Mouse (Mus musculus): ENCODE measurements around the gene Avl9. TPM values are rescaled to one million over a fixed set of nuclear protein-coding genes. Genes with fewer than 3 reads are reported as not detected.

Avl9 gene
- polyA plus RNA-seq, 1 experiment from 2014 or later: 13.1 TPM

GRCm38 (mm10) chr6:56797311-56798151 is 82.8 kb downstream of the Avl9 start, which contains the start of gene Kbtbd2:
TSS of gene Kbtbd2 (minus strand) at chr6:56797813.
- ATAC-seq (ENCODE audit: low read depth) (peak; percentile 93), DNase-seq (ENCODE audit: low spot score) (peak; percentile 96)
- Histone ChIP-seq H3K9ac (ENCODE audit: low read depth, low read length) (peak within 1 kb of the TSS; percentile 93), H3K27ac (replicated peaks; ENCODE audit: low read depth, low read length) (peak within 1 kb of the TSS; percentile 98), H3K4me1 (ENCODE audit: control insufficient read depth, insufficient read depth, low read length) (peaks cover 18% of the 10 kb centered on the region), H3K9me3 (ENCODE audit: control insufficient read depth, low read length) (no peaks in the 10 kb centered on the region), H3K4me3 (ENCODE audit: low read depth, low read length) (peak within 1 kb of the TSS; percentile 75), H3K27me3 (replicated peaks; ENCODE audit: control insufficient read depth, insufficient read depth, low read length) (no peaks in the 10 kb centered on the region), H3K4me2 (ENCODE audit: low read depth, low read length) (peak within 1 kb of the TSS; percentile 64), H3K36me3 (ENCODE audit: control insufficient read depth, insufficient read depth, low read length) (no peaks in the 10 kb centered on the region)
- under 1% methylated on average over 27 of the region's 98 CpGs for WGBS

- Histone ChIP-seq H3K4me1 (ENCODE audit: control insufficient read depth, insufficient read depth, low read length) (peaks cover 18% of the 10 kb centered on the region), H3K4me2 (ENCODE audit: low read depth, low read length) (peak overlapping the region; percentile 64), H3K36me3 (ENCODE audit: control insufficient read depth, insufficient read depth, low read length) (no peaks in the 10 kb centered on the region), H3K4me3 (ENCODE audit: low read depth, low read length) (peak overlapping the region; percentile 75), H3K9ac (ENCODE audit: low read depth, low read length) (peak overlapping the region; percentile 93), H3K27ac (replicated peaks; ENCODE audit: low read depth, low read length) (peak overlapping the region; percentile 98), H3K9me3 (ENCODE audit: control insufficient read depth, low read length) (no peaks in the 10 kb centered on the region), H3K27me3 (replicated peaks; ENCODE audit: control insufficient read depth, insufficient read depth, low read length) (no peaks in the 10 kb centered on the region)
- WGBS: 18% methylated on average over 8 of the region's 8 CpGs
- DNase-seq (ENCODE audit: low spot score) (peak; percentile 15), ATAC-seq (ENCODE audit: low read depth) (no peak)
Observed at GRCm38 (mm10) chr6:56798152-56798465, 83.4 kb downstream of the Avl9 start.

GRCm38 (mm10) chr6:56805026-56805425 is 90.3 kb downstream of the Avl9 start:
- Histone ChIP-seq H3K27me3 (replicated peaks; ENCODE audit: control insufficient read depth, insufficient read depth, low read length) (no peaks in the 10 kb centered on the region; the same call in 1 of the 2 replicates), H3K36me3 (ENCODE audit: control insufficient read depth, insufficient read depth, low read length) (no peaks in the 10 kb centered on the region), H3K4me2 (ENCODE audit: low read depth, low read length) (no peak overlapping the region), H3K4me1 (ENCODE audit: control insufficient read depth, insufficient read depth, low read length) (no peaks in the 10 kb centered on the region), H3K27ac (replicated peaks; ENCODE audit: low read depth, low read length) (no peak overlapping the region), H3K9me3 (ENCODE audit: control insufficient read depth, low read length) (no peaks in the 10 kb centered on the region), H3K4me3 (ENCODE audit: low read depth, low read length) (no peak overlapping the region), H3K9ac (ENCODE audit: low read depth, low read length) (no peak overlapping the region)
- WGBS: 72% methylated on average over 4 of the region's 4 CpGs
- DNase-seq (ENCODE audit: low spot score) (no peak), ATAC-seq (ENCODE audit: low read depth) (no peak)

GRCm38 (mm10) chr6:56806195-56806594 is 91.5 kb downstream of the Avl9 start:
- DNase-seq (ENCODE audit: low spot score): no peak
- no peak overlapping the region for H3K4me2 ChIP-seq (ENCODE audit: low read depth, low read length)
- 54% methylated on average over 2 of the region's 2 CpGs for WGBS
- H3K4me1 ChIP-seq (ENCODE audit: control insufficient read depth, insufficient read depth, low read length): no peaks in the 10 kb centered on the region
- H3K36me3 ChIP-seq (ENCODE audit: control insufficient read depth, insufficient read depth, low read length): no peaks in the 10 kb centered on the region
- H3K4me3 ChIP-seq (ENCODE audit: low read depth, low read length): no peak overlapping the region
- H3K9me3 ChIP-seq (ENCODE audit: control insufficient read depth, low read length): no peaks in the 10 kb centered on the region
- H3K27me3 ChIP-seq (replicated peaks; ENCODE audit: control insufficient read depth, insufficient read depth, low read length): no peaks in the 10 kb centered on the region; the same call in 1 of the 2 replicates
- no peak overlapping the region for H3K27ac ChIP-seq (replicated peaks; ENCODE audit: low read depth, low read length)
- H3K9ac ChIP-seq (ENCODE audit: low read depth, low read length): no peak overlapping the region
- ATAC-seq (ENCODE audit: low read depth): no peak

GRCm38 (mm10) chr6:56808656-56809055 is 94.0 kb downstream of the Avl9 start:
- no peak overlapping the region for H3K4me2 ChIP-seq (ENCODE audit: low read depth, low read length)
- ATAC-seq (ENCODE audit: low read depth) (peak; percentile 90), DNase-seq (ENCODE audit: low spot score) (peak; percentile 69)
- no peaks in the 10 kb centered on the region for H3K36me3 ChIP-seq (ENCODE audit: control insufficient read depth, insufficient read depth, low read length)
- no peak overlapping the region for H3K27ac ChIP-seq (replicated peaks; ENCODE audit: low read depth, low read length)
- no peaks in the 10 kb centered on the region for H3K4me1 ChIP-seq (ENCODE audit: control insufficient read depth, insufficient read depth, low read length)
- H3K9ac ChIP-seq (ENCODE audit: low read depth, low read length): no peak overlapping the region
- WGBS: 7% methylated on average over 3 of the region's 3 CpGs
- no peaks in the 10 kb centered on the region; the same call in 1 of the 2 replicates for H3K27me3 ChIP-seq (replicated peaks; ENCODE audit: control insufficient read depth, insufficient read depth, low read length)
- H3K9me3 ChIP-seq (ENCODE audit: control insufficient read depth, low read length): no peaks in the 10 kb centered on the region
- no peak overlapping the region for H3K4me3 ChIP-seq (ENCODE audit: low read depth, low read length)

Other genes starting within 250 kb of the Avl9 start
- gene Pde1c, start 145.8 kb upstream of the Avl9 start, polyA plus RNA-seq (2014; fragmentation: Nextera tagmentation; extraction: Ambion mirVana): 4.2 and 5.1 TPM in 2 replicates
- 122 and 133 TPM in 2 replicates for gene Lsm5, start 10.2 kb upstream of the Avl9 start, polyA plus RNA-seq (2014; fragmentation: Nextera tagmentation; extraction: Ambion mirVana)
- gene Kbtbd2, start 82.9 kb downstream of the Avl9 start, polyA plus RNA-seq (2014; fragmentation: Nextera tagmentation; extraction: Ambion mirVana): 16.7 TPM in 2 replicates
- 240 and 246 TPM in 2 replicates for gene Fkbp9, start 117.2 kb downstream of the Avl9 start, polyA plus RNA-seq (2014; fragmentation: Nextera tagmentation; extraction: Ambion mirVana)
- 63.1 and 65.5 TPM in 2 replicates for gene Nt5c3, start 209.0 kb downstream of the Avl9 start, polyA plus RNA-seq (2014; fragmentation: Nextera tagmentation; extraction: Ambion mirVana)
- 0.38 and 0.46 TPM in 2 replicates for gene Vmn1r4, start 209.1 kb downstream of the Avl9 start, polyA plus RNA-seq (2014; fragmentation: Nextera tagmentation; extraction: Ambion mirVana)

Data from embryonic facial prominence, embryonic 14.5 days (tissue).